Mouse (Mus musculus) kidney, adult 11 months (tissue): ENCODE measurements around the gene Sh3glb2.

Source experiments
- DNase-seq: peaks from one replicate; pipeline ENCODE4 v3.0.0; 2022

Gene Sh3glb2

DNA sequence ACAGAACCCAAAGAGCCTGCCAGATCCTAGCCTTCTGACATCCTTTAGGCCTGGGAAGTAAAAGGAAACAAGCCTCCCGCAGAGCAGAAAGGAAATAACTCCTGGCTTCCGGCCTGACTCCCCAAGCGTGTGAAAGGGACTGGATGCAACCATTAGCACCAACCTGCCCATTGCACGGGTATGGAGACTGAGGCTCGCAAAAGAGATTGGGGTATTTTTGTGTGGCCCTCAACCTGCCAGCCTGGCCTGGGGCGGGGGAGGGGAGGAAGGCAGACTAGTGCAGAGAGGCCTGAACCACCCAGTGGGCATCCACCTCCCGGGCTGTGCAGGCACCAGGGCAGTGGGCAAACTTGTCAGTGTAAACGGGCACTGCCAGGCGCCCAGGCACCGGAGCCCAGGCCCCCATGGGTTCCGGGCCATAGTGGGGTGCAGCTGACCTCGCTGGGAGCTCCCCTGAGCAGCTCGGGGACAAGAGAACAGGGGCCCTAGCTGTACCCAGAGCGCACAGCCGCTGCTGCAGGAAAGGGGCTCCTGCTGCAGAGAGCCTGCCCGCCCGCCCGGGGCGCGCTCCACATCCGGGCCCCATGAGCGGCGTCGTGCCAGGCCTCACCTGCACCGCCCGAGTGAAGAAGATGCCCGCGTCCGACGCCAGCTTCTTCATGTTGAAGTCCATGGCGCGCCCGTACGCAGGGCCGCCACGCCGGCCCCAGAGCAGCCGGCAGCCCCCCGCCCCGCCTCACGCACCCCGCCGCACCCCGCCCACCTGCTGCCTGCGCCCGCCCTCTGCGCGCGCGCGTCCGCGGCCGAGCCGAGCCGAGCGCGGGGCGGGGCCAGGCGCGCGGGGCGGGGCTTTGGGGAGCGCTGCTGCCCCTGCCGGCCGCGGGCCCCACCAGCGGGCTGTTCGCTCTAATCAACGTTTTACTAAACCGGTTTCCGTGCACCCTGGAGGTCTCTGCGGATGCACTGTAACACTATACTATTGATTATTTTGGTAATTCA, at the start of gene Sh3glb2:
Gene Sh3glb2 (minus strand): TSS at position 805 of the 999 bp plus-strand sequence.
- DNase-seq = peak; percentile 71

DNA sequence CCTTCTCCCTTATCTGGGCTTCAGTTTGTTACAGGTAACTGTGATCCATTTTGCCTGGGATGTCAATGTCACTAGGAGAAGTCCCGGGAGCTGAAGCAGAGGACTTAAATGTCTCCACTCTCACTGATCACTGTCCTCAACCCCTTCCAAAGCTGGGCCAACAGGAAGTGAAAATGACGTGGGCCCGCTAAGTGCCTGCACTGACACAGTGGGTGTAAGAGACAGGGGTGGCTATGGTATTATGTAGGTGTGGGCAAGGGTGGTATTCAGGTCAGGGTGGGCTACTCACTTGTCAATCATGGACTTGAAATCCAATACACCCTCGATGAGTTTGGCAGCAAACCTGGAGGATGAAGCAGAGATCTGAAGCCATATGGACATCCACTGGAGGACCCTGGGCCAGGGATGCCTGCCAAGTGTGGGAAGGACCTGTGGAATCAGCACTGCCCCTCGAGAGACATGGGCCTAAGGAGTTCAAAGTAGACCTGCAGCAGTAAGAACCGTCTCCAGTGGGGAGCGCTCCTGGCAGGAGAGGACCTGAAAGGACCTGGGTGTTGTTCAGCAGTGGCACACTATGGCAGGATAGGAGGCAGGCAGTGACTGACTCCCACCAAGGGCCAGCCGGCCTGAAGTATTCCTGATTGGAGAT, 49.4 kb upstream of the Sh3glb2 start:
- DNase-seq = no peak

DNA sequence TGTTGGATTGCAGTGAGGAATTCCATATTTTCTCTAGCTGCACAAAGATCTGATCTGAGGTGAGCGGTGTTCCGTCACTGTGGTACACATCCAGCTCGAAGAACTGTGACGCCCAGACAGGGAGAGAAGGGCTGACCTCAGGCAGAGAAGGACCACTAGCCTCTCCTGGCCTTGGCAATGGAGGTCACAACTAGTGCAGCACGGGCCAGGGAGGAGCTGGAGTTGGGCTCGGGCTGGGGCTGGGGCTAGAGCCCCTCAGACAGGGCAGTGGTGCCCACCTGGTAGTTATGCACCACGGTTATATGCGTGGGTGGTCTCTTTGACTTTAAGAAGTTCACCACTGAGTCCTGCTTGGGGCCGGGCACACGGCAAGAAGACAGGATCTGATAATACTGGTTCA, 48.6 kb upstream of the Sh3glb2 start:
- no peak for DNase-seq

DNA sequence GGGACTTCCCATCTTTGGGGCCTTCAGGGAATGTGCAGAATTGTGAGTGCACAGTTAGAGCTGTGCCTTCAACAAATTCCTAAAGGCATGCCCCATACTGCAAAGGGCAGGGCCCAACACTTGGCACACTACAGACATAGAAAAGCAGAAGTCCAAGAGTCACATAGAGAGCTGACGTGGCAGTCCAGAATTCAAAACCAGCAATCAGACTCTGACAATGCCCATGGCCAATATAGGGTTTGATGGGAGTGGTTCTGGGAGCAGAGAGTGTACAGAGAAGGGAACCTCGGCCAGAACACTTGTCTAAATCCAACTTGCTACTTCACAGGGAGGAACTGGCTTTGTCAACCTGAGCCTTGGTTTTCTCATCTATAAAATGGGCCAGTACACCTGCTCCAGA, 48.1 kb upstream of the Sh3glb2 start:
- DNase-seq = no peak

DNA sequence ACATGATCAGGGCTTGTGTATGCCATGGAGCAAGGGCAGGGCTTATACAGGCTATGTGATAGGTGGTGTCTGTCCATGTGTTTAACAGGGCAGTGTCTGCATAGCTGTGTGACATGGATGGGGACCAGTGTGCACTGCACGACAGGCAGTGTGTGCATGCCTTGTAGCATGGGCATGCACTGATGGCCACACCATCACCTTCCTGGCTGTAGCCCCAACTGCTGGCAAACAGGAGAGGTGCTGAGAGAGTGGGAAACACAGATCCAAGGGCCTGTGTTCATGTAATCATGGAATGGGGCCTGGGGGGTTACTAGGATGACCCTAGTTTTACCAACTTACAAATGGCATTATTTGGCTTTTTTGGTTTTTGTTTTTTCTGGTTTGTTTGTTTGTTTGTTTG, 44.7 kb upstream of the Sh3glb2 start:
- DNase-seq = no peak

DNA sequence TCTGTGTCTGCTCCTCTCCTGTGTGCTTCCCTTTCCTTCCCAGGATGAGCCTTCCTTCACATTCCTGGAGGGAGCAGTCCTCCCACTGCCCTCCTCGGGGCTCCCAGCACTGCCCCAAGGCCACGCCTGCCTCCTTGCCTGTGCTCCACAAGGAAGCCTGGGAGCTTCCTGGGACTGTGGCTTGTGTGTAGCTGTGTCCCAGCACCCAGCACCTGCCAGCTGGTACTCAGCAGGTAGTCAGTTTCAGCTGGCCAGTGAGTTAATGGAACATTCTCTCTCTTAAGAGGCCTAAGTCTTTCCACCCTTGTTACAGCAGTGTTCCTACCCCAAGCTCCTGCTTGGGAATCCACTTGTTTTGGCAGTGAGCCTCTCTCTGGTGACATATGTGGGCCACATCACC, 43.7 kb upstream of the Sh3glb2 start:
- DNase-seq = no peak

DNA sequence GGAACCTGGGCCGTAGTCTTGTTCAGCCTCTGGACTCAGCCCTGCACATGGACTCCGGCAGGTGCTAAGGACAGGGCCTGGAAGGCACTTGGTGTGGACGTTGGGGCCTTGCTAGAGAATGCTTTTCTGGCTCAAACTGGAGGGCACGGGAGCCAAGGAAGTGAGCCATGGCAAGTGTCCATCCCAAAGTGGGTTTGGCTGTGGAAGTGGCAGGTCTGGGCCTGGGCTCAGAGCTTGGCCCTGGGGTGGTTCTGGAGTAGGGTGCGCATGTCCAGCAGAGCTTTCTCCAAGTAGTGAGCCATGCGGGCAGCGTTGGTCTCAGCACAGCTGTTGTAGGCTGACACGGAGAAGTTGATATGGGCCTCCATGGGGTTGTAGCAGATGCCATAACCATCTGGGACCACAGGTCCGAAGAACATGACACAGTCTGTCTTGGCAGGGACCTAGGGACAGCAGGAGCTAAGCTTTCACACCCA, 43.3 kb upstream of the Sh3glb2 start:
- DNase-seq = no peak

DNA sequence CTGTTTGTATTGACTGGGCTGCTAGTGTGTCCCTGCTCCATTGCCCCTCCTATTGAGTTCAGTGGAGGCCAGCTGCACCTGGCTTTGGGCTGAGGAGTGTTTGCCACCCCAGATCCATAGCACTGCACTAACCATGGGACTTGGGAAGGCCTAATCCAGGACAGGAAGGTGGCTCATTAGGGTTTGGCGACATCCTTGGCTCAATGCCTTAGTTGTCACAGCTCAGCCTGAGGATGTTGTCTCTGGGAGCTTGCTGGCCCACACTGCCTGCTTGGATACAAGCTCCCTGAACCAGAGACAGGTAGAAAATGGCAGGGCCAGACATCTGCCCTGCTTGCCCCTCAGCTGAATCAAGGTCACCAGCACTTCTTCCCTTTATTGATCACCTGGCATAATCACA, 42.4 kb upstream of the Sh3glb2 start:
- DNase-seq = no peak

DNA sequence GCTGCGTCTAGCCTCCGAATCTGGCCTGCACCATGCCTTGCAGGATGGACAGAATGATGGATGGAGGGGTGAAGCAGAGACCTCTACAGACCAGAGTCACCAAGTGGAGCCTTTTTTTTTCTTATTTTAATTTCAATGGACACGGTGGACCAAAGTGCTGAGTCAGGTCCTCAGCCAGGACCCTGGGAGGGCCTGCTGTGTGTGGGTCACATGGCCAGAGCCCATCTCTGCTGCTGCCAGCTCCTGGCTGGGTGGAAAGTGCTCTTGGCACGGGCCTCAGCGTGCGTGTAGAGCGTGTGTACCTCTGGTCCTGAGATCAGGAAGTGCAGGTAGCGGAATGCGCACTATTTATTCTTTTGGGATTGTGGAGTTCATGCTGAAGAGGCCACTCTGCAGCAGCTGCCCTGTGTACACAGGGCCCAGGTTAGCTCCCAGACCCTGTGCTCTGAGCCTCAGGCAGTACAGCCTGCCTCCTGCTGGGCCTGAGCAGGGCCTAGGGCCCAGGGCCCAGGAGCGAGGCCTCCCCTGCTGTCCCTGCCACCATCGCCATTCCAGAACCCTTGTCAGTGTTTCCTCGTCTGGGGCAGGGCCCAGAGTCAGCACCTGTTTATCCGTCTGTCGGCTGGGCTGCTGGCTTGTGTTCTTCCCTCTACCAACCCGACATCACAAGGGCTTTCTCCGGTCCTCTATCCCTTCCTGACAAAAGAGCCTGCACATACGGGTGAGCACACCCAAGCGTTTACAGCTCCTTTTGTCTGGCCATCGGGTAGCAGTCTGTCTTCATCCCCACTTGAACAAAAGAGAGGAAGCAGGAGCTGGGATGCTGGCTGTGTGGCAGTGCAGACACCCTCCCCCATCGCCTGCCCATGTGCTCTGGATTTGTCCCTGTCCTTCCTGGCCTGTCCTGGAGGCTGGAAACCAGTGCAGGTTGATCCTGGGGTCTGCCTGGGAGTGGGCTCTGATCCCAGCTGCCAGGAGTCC, 40.3 kb upstream of the Sh3glb2 start:
- DNase-seq = peak; percentile 57

DNA sequence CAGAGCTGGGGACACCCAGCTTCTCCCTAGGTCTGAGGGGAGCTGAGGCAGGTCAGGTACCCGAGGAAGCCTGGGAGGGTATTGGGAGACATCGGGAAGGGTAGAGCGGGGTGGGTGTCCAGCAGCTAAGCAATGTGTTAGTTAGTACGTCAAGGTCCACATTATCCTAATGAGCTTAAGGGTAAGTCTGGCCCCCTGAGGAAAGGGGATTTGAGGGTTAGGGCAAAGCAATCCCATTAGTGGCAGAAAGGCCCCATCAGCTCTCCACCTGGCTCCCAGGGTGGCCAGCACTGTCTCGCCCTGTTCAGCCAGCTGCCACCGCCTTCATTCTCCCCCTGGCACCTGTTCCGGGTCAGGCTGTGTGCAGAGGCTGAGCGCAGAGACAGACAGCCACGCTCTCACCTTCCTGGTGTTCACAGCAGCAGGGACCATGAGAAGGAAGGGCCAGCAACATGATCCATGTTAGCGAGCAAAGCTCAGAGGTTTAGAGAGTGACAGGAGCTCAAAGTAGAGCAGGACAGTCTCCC, 38.9 kb upstream of the Sh3glb2 start:
- no peak for DNase-seq

DNA sequence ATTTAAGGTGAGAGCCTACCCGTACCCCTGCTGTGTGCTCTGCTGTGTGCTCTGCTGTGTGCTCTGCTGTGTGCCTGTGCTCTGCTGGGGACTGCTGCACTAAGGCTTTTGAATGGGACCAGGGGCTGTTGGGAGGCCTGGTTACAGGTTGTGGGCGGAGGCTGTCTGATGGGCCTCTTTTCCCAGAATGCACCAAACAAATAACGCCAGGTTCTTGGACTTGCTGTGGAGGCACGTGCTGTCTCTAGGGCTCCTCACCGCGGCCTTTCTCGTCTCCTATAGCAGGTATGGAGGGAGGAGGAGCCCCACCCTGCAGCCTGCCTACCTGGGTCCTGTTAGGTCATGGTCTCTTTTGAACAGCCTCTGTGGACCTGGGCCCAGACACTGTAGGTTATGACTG, 37.1 kb upstream of the Sh3glb2 start:
- no peak for DNase-seq

DNA sequence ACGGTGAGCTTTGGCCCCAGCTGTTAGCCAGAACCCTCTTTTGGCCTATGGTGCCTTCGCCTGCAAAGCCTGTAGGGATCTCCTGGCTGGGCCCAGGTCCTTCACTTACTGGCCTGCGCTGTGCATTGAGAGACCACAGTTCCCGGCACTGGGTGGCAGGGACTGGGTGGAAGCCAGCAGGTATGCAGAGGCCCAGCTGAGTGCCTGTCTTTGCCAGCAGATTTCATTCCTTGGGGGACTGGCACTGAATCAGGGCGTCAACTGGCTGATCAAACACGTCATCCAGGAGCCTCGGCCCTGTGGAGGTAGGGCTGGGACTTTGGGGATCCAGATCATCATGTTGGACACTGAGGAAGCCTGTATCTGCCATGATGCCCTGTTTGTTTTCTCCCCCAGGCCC, 36.6 kb upstream of the Sh3glb2 start:
- no peak for DNase-seq

DNA sequence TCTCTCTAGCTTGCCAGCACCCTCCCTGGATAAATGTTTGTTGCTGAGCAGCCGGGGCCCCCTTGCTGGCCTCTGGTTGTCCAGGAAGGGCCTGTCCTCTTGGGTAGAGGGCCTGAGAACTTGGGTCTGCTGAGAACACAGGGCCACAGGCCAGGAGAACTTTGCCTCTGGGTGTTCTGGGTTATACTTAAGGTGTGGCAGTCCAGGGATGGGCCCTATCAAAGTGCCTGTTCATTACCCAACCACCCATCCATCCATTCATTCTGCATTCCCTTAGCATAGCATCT, 34.2 kb upstream of the Sh3glb2 start:
- DNase-seq = no peak

DNA sequence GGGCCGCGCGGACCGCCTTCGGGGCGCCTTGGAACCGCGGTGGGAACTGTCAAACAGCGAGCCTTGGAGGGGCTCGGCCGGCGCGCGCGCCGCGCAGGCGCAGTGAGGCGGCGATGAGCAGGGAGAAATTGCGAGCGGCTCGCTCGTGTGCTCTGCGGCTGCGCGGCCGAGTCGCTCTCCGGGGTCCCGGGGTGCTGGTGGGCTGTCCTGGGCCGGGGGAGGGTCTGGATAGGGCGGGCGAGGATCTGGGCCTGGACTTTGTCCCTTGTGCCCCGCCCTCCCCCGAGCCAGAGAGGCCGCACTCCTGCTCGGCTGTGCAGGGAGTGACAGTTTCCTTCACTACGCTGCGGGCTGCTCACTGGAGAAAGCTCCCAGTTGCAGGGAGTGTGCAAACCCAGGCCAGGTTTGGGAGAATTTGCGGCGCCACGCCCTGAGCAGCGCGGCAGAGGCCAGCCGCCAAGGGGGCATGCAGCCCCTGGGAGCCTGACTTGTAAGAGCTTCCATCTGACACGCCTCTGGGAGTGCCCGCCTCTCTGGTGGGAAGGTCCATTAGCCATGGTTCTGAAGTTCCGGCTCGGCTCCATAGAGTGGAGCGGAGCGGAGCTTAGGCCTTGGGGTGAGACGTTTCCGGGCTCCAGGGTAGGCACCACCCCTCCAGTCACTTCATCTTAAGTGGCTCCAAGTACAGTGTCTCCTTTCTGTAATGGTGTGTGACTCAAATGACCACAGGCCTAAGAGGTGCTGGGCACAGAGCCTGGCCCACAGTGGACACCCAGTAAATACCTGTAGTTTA, 33.6 kb upstream of the Sh3glb2 start:
- DNase-seq = peak; percentile 85

DNA sequence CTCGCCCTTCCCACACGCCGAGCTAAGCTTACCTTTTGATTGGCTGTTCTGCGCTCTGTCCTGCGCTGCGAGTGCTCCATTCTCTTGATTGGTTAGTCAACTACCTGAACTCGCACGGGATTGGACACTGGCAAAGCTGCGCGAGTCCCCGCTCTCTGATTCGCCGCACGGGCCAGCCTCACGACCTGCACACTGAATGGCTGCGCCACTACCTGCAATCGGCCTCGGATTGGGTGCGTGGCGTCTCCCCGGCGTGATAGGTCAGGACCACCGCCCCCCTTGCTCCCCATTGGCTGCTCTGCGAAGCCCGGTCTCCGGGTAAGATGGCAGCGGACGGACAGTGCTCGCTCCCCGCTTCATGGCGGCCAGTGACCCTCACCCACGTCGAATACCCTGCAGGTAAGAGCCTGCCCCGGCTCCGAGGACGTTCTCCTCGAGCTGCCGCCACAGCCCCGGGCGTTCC, 33.0 kb upstream of the Sh3glb2 start, which contains the start of gene Dolpp1:
Gene Dolpp1 (plus strand): TSS at position 141 of the 463 bp plus-strand sequence.
- DNase-seq = peak; percentile 99

DNA sequence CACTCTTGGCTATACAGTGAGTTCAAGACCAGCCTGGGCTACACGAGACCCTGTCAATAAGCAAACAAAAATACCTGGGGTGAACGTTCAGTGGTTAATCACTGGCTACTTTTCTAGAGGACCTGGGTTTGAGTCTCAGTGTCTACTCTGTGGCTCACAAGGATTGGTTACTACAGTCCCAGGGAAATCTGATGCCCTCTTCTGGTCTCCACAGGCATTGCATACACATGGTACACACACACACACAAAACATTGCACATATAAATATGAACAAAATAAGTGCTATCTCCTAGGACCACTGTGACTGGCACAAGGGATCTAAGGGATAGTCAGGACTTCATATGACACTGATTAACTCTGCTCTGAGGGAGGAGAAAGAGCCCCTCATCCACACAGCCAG, 29.9 kb upstream of the Sh3glb2 start:
- DNase-seq = no peak

DNA sequence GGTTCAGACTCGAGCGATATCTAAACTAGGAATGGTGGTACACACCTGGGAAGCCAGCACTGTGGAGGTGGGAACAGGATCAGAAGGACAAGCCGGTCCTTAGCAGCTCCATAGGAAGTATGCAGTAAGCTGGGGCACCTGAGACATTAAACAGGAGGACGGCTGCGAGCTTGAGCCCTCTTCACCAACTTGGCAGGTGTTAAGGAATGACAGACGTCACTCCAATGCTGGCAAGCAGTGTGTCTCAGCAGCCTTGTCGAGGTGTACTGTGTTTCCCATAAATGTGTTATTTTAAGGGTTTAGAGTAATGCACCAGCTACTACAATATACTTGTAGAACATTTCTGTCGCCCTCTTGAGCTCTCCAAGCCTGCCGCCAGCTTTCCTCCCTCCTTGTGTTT, 27.8 kb upstream of the Sh3glb2 start:
- DNase-seq = no peak

DNA sequence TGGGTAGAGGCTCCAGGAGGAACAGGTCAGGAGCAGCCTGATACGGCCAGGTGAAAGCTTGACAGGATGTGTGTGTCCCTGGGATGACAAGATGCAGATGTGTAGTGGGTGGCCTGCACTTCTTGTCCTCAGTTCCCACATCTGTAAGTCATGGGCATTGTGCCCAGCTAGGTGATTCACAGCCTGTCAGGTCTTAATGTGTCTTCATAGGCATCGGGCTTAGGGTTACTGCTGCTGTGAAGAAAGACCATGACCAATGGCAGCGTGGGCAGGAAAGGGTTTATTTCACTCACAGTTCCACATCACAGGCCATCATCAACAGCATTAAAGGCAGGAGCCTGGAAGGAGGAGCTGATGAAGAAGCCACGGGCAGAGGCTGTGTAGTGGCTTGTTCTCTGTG, 26.5 kb upstream of the Sh3glb2 start:
- DNase-seq = no peak

DNA sequence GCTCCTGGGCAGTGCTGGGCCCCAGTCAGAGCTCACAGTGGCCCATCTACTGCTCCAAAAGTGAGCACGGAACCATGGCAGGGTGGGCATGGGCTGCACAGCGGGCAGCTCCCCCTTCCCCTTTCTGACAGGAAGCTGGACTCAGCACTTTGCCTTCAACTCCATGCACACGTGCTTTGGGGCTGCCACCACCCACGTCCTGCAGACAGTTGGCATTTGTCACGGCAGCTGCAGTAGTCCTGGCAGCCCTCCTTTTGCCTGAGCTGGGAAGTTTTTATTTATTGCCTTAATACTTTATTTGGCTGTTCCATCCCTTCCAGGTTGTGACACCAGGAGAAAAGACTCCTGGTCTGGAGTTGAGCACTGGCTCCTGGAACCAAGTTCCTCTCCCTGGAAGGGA, 25.7 kb upstream of the Sh3glb2 start:
- DNase-seq = no peak

DNA sequence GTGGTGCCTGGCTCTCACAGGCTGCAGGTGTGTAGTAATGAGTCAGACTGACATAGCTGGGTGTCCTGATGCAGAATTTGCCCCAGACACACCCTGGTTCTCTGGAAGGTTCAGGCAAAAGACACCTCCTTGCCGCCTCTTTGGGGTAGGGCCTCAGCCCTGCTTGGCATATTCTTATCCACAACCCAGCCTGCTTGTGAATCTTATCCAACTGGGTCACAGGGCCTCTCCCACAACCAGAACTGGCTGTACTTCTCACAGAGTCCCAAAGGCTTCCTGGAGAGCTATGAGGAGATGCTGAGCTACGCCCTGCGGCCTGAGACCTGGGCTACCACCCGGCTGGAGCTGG, 22.2 kb upstream of the Sh3glb2 start:
- no peak for DNase-seq

DNA sequence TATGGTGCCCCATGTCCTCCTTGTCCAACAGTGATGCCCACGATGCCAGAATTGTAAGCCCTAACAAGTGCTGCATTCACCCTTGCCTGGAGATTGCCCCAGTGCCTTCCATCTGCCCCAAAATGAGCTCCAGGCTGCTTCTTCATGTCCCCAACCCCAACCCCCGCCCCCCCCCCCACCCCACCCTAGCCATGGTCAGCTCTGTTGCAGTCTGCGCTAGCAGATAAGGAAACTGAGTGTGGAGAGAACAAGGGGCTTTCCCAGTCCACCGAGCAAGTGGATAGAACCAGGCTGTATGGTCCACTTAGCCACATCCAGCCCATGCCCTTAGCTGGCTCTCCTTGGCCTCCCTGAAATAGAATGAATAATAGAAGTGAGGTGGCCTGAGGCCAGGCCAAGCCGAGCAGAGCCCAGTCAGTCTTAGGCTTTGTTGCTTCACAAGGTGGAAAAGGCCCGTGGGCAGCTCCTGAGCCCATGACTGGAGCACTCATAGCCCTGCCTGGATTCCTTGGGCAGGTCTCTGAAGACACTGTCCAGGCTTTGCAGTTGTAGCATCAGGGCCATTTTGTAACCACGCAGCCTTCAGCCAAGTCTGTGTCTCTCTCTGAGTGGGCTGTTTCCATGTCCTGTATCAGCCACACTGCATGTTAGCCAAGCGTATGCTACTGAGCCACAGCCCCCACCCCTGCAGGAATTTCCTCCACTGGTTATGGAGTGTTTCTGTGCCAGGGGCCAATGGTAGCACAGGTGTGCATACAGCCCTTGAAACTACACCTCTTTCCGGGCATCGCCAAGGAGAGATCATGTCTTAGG, 21.6 kb upstream of the Sh3glb2 start:
- no peak for DNase-seq
